Mouse (Mus musculus): ENCODE data around the gene Ldah.
"Not testable (repeated sequence)": the region's sequence is repeated elsewhere in the genome, so short reads cannot be mapped to it uniquely, and the experiment has no call there.

Ldah gene

DNA sequence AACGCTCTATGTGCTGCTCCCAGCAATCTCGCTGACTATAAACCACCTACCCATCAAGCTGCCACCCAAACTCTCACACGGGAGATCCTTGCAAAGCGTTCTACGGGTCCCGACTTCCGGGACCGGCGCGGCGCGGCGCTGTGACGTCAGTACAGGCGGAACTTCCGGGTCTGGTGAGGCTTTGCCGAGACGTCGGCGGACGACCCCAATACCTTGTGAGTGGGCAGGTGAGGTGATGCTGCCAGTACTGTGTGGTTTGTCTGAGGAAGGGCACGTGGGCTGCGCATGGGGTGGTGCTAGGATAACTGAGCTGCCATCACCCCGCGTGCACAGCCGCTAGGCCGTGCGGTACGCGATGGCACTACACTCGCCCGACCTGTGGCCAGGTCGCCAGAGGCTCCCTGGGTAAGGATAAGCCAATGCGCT is at the start of gene Ldah:
Gene Ldah (plus strand): TSS at position 130 of the 426 bp plus-strand sequence.
- DNase-seq = peak; percentile 88 to 93

DNA sequence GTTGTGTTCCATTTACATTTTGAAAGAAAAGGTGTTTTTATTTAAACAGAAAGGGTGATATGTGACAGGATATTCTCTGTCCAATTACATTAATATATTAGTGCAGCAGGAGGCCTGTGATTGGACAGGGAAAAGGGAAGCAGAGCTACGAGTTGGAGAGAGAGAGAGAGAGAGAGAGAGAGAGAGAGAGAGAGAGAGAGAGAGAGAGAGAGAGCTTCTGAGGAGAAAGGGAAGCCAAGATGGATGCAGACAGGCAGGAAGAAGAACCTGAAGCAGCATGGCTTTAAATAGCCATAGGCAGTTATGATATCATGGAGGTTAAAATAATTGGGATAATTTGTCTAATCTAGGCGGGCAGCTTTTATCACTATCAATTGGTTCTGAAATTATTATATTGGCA is 40.2 kb upstream of the Ldah start:
- DNase-seq = no peak

DNA sequence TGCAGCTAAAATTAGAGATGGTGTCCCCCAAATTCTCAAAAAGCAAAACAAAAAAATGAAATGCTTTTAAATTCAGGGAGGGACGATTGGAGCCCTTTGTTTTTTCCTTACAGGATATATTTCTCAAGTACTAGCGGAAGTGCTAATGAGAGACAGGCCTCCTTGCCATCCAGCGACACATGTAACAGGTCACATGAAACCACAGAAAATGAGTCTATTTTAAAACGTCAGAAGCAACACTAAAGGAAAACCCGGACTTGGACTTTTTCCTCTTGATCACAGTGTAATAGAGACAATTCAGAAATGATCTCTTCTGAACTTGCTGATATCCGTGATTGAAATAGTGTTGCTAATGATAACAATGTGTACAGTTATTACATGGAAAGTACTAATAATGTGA is 27.0 kb upstream of the Ldah start:
- DNase-seq = no peak

DNA sequence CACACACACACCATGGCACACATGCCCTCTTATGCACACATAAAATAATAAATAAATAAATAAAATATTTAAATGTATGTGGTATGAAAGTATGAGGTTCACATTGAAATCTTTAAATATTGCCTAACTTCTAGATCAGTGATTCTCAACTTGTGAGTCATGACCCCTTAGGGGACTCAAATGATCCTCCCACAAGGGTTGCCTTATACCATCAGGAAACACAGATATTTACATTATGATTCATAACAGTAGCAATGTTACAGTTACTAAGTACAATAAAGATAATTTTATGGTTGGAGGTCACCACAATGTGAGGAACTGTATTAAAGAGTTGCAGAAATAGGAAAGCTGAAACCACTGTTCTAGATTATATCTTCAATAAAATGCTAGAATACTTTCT is 26.2 kb upstream of the Ldah start:
- DNase-seq = no peak

DNA sequence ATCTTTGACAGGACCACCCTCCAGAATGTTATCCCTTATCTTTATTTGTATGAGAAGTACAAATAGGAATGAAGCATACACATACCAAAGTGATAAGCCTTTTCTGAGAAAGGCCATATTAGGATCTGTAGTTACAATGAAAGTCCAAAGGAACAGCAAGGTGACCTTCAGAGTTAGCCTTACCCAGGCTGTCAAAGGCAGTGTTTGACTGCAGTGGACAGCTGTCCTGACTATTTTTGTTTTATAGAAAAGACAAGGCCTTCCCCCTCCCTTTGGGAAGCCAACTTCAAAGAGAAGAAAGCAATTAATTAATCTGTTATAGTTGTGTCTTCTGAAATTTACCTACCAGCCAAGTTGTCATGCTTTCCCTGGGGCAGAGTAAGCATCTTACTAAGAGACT is 23.4 kb upstream of the Ldah start:
- no peak for DNase-seq

DNA sequence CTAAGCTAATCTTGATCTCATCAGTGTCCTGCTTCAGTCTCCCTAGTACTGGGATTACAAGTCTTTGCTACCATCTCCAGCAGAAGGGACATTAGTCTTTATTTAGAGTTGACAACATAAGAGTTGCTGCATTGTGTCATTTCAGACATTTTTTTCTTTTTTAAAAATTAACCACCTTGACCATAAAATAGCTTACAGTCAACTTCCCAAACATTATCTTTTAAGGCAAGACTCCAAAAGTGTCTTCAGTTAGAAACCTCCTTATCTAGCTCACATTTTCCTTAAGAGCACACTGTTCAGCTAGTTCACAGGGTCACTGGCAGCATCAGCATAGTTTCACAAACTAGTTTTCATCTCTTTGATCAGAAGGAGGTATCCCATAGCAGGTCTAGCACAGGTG is 19.7 kb upstream of the Ldah start:
- no peak for DNase-seq

DNA sequence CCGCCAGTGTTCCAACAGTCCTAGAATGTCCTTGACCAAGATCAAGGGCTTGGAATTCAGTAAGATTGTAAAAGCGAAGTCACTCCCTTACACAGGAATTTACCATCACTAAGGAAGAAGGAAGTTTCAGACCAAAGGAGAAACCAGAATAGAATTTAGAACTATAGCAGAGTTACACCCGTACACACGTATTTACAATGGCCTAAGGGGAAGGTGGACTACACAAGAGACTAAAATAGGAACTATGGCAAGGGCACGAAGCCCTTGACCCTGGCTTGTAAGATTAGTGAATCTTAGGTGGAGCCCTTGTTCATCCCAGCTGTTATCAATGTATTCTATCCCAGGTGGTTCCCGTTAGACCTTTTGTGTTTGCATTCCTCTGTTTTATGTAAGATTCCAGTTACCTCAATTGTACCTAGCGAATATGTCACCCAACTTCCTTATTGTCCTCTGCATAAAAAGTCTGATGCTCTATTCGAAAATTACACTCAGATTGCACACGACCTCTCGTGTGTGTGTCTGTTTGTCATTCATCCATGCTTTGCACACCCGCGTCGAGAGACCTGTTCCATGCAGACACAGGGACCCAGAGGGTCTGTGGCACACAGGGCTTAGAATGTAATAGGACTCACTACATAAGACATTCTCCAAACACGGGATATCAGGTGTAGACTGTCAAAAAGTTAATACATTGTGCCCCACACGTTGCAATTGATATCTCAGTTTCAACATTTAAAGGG is 18.9 kb upstream of the Ldah start:
- not testable (repeated sequence) for DNase-seq

DNA sequence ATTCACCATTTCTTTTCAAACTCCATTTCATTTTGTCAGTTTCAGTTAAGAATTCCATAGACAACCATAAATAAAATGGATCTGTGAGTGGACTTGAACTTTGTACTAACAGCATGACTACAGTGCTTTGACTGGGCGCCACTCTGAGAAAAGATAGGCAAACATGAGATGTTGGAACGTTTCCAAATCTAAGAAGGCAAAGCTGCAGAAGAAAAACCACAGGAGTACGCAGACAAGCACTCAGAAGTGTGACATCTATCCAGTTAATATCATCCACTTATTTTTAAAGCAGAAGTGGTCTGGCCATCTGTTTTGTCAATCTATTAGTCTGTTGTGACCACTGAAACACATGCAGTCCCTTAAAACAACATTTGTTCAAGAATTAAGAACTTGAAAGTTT is 18.2 kb upstream of the Ldah start:
- no peak for DNase-seq

DNA sequence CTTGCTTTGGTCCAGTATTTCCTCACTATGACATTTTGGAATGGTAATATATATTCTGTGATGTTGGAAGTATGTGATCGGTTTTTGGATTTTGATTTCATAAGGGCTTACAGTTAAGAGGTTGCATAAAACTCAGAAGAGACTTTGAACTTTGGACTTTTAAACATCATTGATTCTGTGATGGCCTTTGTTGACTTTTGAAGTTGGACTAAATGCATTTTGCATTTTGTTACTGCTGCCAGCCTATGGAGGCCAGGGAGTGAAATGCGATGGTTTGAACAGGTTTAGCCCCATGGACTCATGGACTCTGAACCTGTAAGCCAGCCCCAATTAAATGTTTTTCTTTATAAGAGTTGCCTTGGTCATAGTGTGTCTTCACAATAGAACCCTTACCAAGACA is 2.2 kb upstream of the Ldah start:
- no peak for DNase-seq

DNA sequence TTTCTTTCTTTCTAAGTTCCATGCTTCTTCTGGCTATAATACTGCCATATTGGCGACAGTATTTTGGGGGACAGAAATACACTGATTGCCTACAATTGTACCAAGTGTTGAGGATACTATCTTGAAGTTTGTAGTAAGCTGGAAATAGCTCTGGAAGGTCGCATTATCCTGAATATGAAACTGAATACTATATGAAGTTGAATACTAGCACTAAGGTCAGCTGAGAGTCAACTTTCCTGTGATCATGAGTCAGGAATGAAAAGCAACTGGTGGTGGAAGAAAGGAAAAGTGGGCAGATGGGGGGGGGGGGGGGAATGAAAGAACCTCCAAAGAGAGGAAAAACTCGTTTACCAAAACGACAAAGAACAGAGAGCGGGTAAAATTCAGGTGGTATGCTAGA is 329 bp upstream of the Ldah start:
- DNase-seq = no peak

DNA sequence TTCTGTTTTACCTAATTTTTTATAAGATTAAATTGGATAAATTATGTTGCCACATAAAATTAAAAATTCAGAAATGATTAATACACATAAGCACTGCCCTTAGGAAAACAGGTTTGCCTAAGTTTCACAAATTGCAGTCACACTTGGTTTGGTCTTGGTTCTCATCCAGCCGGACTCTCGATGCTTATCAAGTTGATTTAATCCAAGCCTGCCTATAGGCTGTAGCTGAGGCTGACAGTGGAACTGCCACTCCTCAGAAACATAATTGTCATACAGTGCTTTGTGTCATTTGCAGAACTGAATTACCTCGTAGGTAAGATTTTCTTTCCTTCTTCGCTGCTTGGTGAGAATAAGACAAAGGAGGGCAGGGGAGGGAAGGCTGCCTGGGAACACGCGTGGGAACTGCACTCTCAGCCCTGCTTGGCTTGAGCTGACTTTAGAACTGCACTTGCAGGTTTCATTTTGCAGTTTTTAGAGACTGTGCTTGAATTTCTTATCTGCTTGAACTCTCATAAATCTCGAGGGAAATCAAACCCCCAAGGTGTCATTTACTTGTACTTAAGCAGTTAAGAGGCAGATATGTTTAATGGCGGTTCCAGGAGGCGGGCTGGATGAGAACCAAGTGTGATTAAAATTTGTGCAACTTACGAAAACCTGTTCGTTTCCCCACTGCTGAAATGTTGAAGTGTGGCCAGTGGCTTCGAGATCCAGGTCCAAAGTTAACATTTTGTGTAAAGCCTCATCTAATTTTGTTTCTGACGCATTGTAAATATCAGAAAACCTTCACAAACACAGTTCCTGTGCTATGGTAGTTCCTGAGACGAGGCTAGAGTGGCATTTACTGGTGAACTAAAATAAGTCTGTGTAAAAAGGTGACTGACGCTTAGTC is 8.7 kb downstream of the Ldah start:
- peak; percentile 25 to 36 for DNase-seq

DNA sequence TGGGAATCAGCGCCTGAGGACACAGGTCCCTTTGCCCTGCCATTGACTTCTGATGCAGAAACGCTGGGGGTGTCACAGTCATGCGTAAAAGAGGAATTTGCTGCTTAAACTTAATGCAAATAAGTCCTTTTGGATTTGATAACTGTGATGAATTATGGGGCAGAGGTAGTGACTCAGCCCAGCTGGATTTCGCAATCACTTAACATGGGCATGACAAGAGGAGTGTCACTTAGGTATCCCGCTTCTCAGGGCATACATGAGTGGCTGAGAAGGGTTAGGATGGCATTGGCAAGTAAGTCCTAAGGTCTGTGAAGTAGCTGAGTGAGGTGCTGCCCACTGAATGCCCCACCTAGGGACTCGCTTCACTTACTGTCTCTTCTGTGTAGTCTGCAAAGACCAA is 15.1 kb downstream of the Ldah start:
- no peak for DNase-seq

DNA sequence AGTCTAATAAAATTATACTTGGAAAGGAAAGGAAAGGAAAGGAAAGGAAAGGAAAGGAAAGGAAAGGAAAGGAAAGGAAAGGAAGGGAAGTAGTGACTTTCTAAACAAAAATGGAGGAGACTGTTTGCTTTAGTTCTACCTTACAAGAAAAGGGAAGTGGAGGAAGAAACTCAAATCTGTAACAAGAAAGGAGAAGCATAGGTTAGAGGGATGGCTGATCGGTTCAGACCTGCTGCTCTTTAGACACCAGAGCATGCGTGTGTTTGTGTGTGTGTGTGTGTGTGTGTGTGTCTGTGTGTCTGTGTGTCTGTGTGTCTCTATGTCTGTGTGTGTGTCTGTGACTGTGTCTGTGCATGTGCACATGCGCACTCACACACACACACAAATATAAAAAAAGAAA is 23.2 kb downstream of the Ldah start:
- DNase-seq = no peak

DNA sequence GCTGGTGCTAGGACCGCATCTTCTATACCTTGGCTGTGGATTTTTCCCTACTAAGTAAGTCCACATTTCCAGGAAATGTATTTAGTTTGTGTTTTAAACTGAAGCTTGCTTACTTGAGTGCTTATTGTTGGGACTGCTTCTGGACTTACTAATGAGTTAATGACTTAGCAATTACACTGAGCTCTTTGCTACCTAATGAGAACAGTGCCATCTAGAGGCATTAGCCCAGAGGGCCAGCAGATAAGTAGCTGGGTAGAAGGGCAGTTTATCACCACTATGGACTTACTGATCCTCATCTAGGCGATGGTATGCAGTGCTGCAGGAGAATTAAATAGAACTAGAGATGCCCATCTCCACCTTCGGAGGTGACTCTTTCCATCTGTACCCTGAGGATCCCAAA is 24.8 kb downstream of the Ldah start:
- peak in 1 of 2 experiments; percentile 51 for DNase-seq

DNA sequence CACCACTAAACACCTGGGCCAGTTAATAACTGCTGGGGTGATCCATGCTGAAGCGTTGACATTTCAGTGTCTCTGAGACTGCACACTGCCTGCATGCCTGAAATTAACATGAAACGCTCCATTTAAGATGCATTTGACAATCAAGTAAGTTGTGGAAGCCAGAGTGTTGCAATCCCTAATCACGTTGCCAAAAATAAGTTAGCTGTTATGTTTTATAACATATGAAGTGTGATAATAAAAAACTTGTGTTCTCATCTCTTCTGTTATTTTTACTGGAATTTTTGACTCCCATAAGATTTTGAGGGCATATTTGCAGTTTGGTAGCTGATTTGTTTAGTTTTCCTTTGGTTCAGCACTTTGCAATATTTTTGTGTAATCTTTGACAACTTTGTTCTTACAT is 34.3 kb downstream of the Ldah start:
- no peak for DNase-seq

DNA sequence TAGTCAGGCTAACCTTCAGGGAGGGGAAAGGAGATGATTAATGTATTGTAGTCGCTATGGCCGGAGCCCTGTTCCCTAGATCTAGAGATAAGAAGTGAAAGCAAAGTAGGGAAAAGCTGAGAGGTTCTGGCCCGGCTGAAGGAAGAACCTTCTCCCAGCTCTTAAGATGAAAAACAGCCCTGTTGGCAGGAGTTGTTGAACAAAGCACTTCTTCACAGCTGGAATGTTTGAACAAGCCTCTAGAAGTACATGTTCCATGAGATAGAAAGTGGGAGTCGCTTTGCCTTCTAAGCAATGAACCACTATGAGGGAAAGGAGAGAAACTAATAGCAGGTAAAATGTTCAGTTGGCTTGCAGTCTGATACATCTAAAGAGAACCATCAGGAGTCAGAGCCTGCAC is 36.8 kb downstream of the Ldah start:
- DNase-seq = no peak

DNA sequence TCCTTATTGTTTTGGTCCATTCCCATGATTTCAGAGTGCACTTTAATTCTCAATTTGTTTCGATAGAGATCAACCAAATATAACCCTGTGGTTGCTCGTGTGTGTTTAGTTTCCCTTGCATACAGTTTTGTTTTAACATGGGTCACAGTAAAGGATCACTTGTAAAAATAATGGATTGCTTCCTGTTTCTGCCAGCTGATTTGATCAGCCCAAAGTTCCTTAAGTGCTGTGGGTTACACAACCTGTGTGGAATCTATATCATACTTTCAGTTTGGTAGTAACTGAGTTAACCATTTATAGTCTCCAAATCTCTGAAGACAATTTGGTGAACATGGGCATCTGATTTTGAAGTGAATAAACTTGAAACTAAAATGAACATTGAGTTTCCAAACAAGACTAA is 52.4 kb downstream of the Ldah start:
- DNase-seq = no peak

DNA sequence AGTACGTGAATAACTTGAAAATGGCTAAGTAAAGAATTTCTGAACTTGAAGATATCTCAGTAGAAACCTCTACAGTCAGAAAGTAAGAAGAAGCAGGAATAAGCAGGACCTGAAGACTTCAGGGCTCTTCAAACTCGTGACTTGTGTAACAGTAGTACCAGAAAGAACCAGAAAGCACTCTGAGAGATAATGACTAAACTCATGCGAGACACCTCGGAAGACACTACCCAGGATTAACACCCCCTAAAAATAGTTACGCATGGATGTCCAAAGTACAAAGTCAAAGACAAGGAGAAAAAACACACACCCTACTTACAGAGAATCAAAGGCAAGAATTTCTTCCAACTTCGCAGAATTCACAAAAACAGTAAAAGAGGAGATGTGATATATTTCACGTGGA is 58.4 kb downstream of the Ldah start:
- no peak for DNase-seq

DNA sequence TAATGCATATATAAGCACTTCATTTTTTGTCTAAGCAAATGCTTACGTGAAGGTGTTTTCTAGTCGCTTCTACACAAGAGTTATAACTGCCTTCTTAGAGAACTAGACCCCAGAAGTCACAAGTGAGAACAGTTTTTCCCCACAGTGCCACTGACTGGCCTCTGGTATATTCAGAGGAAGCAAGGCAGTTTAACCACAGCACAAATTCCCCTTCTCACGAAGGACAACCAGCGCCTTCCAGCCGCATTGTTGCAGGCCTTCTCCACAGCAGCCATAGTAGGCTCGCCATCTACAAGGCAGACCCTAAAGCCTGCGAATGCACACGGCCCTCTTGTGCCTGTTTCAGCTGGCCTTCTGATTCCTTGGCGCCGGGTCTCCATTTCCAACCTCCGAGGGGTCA is 61.7 kb downstream of the Ldah start:
- no peak for DNase-seq

DNA sequence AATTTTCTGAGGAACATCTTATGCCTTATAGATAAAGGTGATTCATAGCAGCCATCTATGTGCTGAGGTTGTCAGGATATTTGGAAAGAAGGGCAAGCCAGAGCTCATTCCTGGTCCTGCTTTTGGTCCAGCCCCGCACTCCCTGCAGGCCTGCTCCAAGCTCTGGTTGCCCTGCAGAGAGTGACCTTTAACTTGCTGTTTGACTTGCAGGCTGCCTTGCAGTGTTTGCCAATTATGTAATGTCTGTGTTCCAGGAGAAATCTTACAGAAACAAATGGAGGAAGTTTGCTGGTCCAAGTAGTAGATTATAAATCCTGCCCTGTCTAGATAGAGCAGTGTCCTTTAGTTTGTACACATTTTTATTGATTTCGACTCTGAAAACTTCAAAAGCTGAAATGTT is 63.5 kb downstream of the Ldah start:
- peak in 1 of 2 experiments; percentile 54 for DNase-seq

DNA sequence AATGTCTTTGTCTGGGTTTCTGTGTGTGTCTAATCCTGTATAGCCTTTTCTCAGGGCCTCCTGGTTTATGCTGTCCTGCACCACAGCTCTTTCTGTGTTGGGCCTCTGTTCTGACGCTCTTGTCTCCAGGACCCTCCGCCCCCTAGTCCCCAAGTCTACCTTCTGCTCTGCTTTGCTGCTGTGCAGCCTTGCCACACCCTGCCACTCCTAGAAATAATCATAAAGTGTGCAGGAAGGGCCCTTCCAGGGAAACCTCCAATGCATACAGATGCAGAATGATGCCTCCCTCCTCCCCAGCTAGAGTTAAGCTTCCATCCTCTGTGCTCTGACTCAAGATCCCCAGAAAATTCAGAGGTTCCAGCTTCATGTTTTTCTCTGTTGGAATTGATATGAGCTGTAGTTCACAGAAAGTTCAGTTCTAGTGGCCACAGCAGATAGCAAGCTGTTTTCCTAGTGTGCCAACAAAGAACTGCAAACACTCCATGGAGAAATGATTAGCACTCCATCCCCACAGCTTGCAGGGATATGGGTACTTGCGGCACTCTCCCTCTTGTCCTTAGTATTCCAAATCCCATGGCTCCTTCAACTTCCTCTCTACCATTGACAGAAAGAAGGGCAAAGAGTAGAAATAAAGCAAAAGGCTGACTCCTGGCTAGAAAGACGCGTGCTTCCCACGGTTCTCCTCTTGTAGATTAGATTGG is 65.7 kb downstream of the Ldah start:
- no peak for DNase-seq

DNA sequence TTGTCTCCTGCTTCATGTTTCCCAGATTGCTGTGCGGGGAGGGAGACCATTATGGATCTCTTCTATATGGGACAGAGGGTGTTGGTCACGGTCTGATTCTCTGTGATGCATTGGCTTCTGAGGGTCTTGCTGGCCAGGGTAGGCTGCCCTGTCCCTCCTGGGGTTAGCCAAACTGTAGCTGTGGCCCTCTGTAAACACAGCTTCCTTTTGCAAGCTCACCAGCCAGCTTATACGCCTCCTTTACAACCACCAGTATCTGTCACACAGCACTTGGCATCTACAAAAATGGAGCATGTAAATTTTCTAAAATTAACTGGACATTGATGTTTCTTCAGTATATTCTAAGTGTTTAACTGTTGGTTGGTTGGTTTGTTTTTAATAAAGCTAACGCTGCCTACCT is 67.5 kb downstream of the Ldah start:
- no peak for DNase-seq

DNA sequence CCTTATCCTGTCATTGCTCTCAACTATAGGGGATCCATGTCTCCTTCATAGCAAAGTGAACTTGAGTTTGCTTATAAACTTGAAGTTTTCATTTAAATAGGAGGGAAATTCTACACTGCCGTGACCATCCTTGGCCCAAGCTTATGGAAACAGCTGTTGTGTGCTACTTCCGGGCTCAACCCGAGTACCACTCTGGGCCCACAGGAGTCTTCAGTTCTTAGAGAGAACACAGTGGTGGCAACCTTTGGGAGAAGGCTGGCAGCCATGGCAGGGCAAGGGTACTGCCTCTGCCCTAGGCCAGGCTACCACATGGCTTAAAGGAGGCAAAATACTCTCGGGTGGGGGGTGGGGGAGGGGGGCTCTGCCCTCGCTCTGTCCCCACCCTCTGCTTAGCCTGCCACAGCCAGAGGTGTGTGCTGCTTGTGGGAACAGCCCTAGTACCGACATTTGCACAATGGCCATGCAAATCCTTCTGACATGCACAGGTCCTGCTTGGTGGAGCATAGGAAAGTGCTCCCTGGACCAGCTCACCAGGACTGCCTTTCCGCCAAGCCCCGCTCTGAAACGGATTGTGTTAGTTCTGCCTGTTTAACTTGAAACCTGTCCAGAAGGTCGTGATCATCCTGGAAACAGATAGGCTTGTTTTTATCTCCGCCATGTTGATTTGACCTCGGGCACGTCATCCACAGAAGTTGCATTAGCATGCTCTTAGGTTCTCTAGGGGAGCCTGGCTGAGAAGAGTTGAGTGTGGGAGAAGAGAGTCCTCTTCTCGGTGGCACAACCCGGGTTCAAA is 73.5 kb downstream of the Ldah start:
- no peak for DNase-seq

All from kidney, postnatal 25 days (tissue).